Mouse (Mus musculus) inflammation-experienced regulatory T-cells, adult 16 weeks (primary cell): Measurements from ENCODE around the gene Kcnq2. TPM values are rescaled to one million over a fixed set of nuclear protein-coding genes. Genes with fewer than 3 reads are reported as not detected.

Source experiments
- polyA plus RNA-seq: library from polyadenylated mRNA; unstranded; fragments of 100-300 nt; shearing (Covaris generic); gene quantifications from one replicate; pipeline ENCODE4 v1.2.1, GENCODE M21; 2017

Kcnq2 gene
- not detected for polyA plus RNA-seq

DNA sequence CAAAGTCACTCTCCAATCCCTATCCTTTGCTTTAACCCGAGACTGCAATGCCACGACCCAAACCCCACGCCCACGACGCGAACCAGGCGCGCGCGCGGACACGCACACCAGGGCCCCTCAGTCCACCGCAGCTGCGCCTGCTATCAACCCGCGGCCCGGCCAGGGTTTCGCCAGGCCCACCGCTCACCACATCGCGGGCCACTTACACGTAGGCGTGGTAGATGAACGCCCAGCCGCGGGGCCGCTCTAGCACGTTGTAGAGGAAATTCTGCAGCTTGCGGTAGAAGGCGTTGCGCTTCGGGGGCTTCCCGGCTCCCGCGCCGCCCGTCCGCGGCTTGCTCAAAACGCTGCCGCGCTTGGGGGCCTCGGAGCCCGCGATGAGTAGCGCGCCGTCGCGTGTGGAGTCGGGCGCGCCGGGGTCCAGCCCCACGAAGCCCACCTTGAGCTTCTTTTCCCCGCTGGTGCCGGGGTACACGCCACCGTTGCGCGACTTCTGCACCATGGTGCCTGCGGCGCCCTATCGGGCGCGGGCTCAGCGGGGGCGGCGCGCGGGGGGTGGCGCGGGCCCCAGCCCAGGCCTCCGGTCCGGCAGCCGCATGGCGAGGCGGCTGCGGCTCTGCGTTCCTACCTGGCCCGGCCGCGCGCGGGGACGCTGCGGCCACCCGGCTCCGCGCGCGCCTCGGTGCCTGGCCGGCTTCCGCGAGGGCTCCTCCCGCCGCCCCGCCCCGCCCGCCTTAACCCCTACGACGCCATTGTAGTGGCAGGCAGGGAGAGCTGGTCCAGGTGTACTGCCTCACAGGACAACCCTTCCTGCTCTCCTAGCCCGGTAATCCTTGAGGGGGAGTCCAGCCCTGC, at the start of gene Kcnq2:
TSS of gene Kcnq2 (minus strand) at position 710 of the 855 bp plus-strand sequence.

DNA sequence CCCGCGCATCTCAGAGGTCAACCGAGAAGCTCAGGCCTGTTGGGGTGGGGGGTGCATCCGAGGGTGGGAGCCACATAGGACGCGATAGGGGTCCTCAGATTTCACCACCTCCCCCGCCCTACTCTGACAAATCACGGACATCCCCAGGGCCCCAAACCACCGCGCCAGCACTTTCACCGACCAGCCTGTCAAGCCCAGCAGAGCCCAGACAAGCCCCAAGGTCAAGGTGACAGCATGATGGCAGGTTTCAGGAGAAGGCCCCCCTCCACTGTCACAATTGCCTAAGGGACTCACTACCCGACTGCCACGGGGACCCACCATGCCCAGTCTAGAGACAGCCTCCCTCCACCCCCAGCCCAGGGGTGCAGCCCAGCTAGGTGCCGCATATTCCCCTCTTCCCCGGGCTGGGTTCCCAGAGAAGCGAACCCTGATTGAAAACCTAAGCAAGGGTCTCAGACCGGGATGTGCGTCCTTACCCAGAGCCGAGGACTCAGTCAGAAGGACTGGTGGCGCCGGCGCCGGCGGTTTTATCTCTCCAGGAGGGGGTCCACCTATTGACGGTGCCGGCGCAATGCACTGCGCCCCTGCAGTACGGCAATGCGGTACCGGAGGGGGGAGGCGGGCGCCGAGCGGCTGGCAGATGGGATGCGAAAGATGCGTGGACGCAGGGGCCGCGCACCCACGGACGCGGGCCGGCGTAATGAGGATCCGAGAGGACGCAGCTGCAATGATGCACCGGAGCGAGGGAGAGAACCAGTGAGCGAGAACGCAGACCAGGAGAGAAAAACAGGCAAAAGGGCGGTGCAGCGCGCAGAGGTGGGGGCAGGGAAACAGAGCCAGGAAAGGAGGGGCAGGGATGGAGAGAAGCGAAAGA, 21.4 kb upstream of the Kcnq2 start, which contains the start of gene Eef1a2:
TSS of gene Eef1a2 (minus strand) at position 767 of the 874 bp plus-strand sequence.

DNA sequence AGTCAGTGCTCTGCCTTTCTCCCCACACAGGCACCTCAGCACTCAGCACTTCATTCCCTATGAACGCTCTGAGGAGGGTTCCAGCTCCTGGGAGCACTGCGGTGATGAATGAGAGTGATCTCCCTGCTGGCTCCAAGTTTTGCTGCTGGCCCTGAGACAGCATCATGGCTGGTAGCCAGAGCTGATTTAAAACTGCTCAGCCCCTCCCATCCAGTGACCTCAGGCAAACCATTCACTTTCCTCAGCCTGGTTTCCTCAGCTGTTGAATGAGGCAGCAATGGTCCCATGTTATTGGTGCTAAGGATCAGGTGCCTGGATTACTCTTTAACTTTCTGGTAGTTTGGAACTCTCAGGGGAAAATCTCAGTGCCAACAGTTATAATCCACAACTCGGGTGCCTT, 91.7 kb downstream of the Kcnq2 start, which contains the start of gene Chrna4:
TSS of gene Chrna4 (minus strand) at position 110 of the 400 bp plus-strand sequence.

Other genes starting within 250 kb of the Kcnq2 start
- gene Ythdf1, start 214.4 kb downstream of the Kcnq2 start, polyA plus RNA-seq = 5.7 TPM
- not detected for gene Birc7, start 206.3 kb downstream of the Kcnq2 start, polyA plus RNA-seq
- gene Nkain4, start 180.6 kb downstream of the Kcnq2 start, polyA plus RNA-seq = not detected
- gene Arfgap1, start 168.1 kb downstream of the Kcnq2 start, polyA plus RNA-seq = 93.5 TPM
- 0.89 TPM for gene Col20a1, start 148.8 kb downstream of the Kcnq2 start, polyA plus RNA-seq
- gene Chrna4, start 91.8 kb downstream of the Kcnq2 start, polyA plus RNA-seq = not detected
- gene Eef1a2, start 21.7 kb upstream of the Kcnq2 start, polyA plus RNA-seq = not detected
- 287 TPM for gene Ppdpf, start 51.9 kb upstream of the Kcnq2 start, polyA plus RNA-seq
- gene Ptk6, start 67.5 kb upstream of the Kcnq2 start, polyA plus RNA-seq = not detected
- gene Srms, start 77.9 kb upstream of the Kcnq2 start, polyA plus RNA-seq = 1.00 TPM
- 0.68 TPM for gene Fndc11, start 84.7 kb upstream of the Kcnq2 start, polyA plus RNA-seq
- gene Helz2, start 106.7 kb upstream of the Kcnq2 start, polyA plus RNA-seq = 16.5 TPM
- gene Gmeb2, start 152.7 kb upstream of the Kcnq2 start, polyA plus RNA-seq = 10.9 TPM
- not detected for gene Stmn3, start 179.2 kb upstream of the Kcnq2 start, polyA plus RNA-seq
- gene Rtel1, start 184.4 kb upstream of the Kcnq2 start, polyA plus RNA-seq = 78.0 TPM
- gene Zgpat, start 229.6 kb upstream of the Kcnq2 start, polyA plus RNA-seq = 114 TPM
- gene Arfrp1, start 230.1 kb upstream of the Kcnq2 start, polyA plus RNA-seq = 169 TPM
- 343 TPM for gene Lime1, start 244.8 kb upstream of the Kcnq2 start, polyA plus RNA-seq